Mouse (Mus musculus): Measurements from ENCODE around the gene Gsdma3.
"Not testable (repeated sequence)": the region's sequence is repeated elsewhere in the genome, so short reads cannot be mapped to it uniquely, and the experiment has no call there.

Gsdma3 gene

DNA sequence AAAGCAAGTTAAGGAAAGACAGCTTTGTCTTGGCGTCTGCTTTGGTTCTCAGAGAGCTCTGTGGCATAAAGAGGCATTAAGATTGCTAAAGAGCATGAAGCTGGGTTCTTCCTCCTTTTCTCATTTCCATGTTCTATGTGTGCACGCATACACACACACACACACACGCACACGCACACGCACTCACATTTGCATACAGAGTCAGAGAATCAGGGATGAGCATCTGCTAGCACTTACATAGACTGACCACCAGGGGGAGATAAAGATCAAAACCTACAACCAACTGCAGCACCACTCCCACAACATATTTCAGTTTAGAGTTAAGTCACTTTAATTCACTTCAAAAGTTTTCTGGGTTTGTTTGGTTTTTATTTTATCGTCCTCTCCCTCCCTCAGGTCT, 34.4 kb downstream of the Gsdma3 start:
- in situ Hi-C loops (cut with MboI, MseI), result no loop called here

- in situ Hi-C loops (cut with MboI, MseI), result no loop called here
Observed at GRCm38 (mm10) chr11:98664091-98664490, 37.9 kb downstream of the Gsdma3 start, which contains the start of gene Gsdma. Gene Gsdma (plus strand): TSS chr11:98664351.

DNA sequence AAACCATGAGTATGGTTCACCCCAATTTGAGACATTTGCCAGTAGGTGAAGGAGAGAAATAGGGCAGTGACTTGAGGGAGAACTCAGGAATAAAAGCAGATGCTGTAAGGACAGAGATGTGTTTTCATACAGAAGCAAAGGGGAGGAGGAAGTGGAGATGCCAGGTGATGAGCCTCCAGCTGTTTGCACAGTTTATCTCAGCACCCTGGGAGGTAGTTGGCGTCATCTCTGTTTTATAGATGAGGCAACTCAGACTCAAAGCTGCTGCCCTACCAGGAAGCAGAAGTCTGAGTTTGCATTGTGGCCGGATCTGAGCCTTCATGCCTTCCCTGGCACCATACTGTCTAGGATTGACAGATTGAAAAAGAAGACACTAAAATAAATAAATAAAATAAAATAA, 42.8 kb downstream of the Gsdma3 start:
- in situ Hi-C loops (cut with MboI, MseI), result no loop called here

DNA sequence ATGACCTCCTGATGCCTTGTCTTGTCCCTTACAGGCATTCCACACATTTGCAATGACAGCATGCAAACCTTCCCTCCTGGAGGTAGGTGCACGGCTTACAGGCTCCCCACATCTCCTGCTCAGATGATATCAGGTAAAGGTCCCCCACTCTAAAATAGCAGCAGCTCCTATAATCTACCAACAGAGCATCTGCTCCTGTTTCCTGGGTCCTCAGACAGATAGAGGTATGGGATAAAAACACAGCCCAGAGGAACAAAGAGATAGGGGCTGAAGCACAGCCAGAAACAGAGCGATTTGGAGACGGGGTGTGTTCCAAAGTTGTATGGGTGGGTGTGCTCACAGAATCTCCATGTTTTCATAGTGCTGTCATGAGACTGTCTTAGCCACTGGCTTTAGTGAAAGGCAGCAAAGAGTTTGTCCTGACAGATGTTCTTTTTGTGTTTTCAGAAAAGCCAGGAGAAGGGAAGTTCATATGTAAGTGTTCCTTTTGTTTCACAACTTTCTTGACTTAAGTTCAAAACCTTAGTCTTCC, 45.2 kb downstream of the Gsdma3 start:
- in situ Hi-C loops (cut with MboI, MseI), result loop anchor here (5.0 kb wide), 1 partner anchor 34 kb away; no protein-coding TSS in a partner anchor

GRCm38 (mm10) chr11:98671857-98672256, 45.7 kb downstream of the Gsdma3 start:
- in situ Hi-C loops (cut with MboI, MseI), result loop anchor here (5.0 kb wide), 1 partner anchor 35 kb away; no protein-coding TSS in a partner anchor

- in situ Hi-C loops (cut with MboI, MseI), result loop anchor here (5.0 kb wide), 1 partner anchor 35 kb away; no protein-coding TSS in a partner anchor
Observed at GRCm38 (mm10) chr11:98672482-98672881, 46.3 kb downstream of the Gsdma3 start.

DNA sequence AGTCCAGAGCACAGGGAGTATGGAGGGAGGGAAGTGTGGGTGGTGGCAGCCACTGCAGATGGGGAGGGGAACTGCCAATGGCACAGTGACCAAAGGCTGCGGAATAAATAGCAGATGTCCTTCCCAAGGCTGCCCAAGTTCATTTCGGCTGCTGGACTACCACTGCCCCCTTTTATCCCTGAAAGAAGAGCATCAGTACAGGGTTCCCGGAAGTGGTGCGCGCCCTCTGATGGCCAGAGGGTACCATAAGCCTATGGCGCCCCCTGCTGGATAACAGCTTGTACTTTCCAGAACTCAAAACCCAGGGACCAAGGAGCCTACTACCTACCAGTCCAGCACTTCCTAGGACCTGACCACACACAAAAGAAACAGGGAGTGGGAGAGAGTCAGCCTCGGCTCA, 47.0 kb downstream of the Gsdma3 start:
- in situ Hi-C loops (cut with MboI, MseI), result loop anchor here (5.0 kb wide), 1 partner anchor 36 kb away; no protein-coding TSS in a partner anchor

- in situ Hi-C loops (cut with MboI, MseI), result no loop called here
Observed at GRCm38 (mm10) chr11:98675829-98676363, 49.7 kb downstream of the Gsdma3 start.

DNA sequence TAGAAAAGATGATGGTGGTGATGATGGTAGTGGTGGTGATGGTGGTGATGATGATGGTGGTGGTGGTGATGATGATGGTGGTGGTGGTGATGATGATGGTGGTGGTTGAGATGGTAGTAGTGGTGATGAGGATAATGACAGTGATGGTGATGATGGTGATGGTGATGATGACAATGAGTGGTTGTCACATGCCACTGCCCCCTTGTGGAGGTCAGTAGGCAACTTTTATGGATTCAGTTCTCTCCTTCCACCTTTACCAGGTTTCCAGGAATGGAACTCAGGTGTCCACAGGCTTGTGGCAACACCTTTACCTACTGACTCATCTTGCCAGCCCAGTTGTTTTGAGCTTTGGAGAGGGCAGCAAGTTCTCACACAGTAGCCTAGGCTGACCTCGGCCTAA, 53.9 kb downstream of the Gsdma3 start:
- in situ Hi-C loops (cut with MboI, MseI), result no loop called here

- in situ Hi-C loops (cut with MboI, MseI), result not testable (repeated sequence)
Observed at GRCm38 (mm10) chr11:98680595-98680994, 54.4 kb downstream of the Gsdma3 start.

- in situ Hi-C loops (cut with MboI, MseI), result no loop called here
Observed at GRCm38 (mm10) chr11:98681186-98681585, 55.0 kb downstream of the Gsdma3 start.

DNA sequence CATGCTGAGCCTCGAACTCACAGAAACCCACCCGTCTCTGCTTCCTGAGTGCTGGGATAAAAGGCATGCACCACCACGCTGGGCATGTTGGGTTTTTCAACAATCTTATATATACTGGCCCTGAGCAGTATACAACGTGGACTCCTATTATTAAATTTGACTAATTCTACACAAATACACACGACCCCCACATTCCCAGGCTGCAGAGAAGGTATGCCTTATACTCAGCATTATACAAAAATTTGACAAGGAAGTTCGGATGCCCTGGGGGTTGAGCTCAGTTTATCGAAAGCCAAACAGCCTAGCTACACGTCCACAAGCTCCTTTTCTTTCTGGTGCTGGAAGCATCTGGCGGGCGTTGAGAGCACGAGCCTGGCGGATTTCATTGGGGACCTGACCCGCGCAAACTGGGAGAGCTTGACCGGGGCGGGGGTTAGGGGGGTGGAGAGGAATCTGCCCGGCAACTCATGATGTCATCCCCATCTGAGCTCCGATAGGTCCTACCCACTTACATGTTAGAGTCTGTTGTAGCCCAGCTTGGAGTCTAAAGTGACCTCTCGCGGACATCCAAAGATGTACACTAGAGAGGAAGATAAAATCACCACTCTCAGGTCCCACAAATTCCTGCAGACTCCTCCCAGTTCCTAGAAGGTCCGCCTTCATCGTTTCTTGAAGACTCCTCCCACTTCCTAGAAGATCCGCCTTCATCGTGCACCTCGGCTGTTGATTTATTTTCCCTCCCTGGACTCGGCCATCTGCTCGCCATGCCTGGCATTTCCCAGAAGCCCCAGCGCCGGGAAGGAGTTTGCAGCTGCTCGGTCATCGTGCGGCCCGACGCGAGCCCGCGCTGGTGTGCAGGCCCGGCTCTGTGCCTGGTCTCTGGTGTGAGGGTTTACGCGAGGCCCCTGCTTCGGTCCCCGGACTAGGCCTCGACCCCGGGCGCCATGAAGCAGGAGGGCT, 55.9 kb downstream of the Gsdma3 start, which contains the start of gene Psmd3:
Psmd3 (plus strand) TSS at position 769 of the 960 bp plus-strand sequence.
- in situ Hi-C loops (cut with MboI, MseI), result no loop called here

DNA sequence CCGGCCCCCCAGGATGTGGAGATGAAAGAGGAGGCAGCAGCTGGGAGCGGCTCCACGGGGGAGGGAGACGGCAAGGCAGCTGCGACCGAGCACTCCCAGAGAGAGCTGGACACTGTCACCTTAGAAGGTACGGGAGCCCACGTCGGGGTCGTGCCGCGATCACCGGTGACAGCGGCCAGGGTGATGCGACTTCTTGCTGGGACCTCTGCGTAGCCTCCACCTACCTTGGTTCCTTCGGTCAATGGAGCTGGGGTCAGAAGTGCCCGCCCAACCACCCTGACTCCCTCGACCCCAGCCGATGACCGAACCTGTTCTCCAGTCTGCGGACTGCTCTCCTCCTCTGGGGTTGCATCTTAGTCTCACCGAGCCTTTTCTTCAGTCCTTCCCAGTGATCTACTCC, 56.7 kb downstream of the Gsdma3 start:
- in situ Hi-C loops (cut with MboI, MseI), result no loop called here

GRCm38 (mm10) chr11:98685642-98686041, 59.5 kb downstream of the Gsdma3 start:
- in situ Hi-C loops (cut with MboI, MseI), result loop anchor here (5.0 kb wide), 1 partner anchor 42 kb away; the partner anchor contains the start of gene Med24

- in situ Hi-C loops (cut with MboI, MseI), result loop anchor here (5.0 kb wide), 1 partner anchor 40 kb away; the partner anchor contains the start of gene Med24
Observed at GRCm38 (mm10) chr11:98686976-98687375, 60.8 kb downstream of the Gsdma3 start.
